In genomic region chr7:25686680-25687531, GRCm38 (mm10) we compare ENCODE assay signal across 8 mouse cellular contexts. TPM values are rescaled to one million over a fixed set of nuclear protein-coding genes. Genes with fewer than 3 reads are reported as not detected.
DNase-seq lines count a peak whose midpoint lies in the region; ATAC-seq lines count a peak whose summit lies in the region.

Tgfb1 (plus strand) TSS chr7:25687002.

- peaks cover 25% of the 10 kb centered on the region for H3K27me3 ChIP-seq in embryonic facial prominence, embryonic 15.5 days
- H3K27me3 ChIP-seq in heart, embryonic 13.5 days (replicated peaks), result peaks cover 29% of the 10 kb centered on the region
- H3K27me3 ChIP-seq in kidney, embryonic 16.5 days (ENCODE audit: insufficient read depth, low read length), result peaks cover 21% of the 10 kb centered on the region

- H3K27ac ChIP-seq in embryonic facial prominence, embryonic 15.5 days (replicated peaks), result peak within 1 kb of the TSS; percentile 87
- peak within 1 kb of the TSS; percentile 87 for H3K27ac ChIP-seq in heart, embryonic 13.5 days (replicated peaks)
- H3K27ac ChIP-seq in kidney, embryonic 16.5 days (ENCODE audit: low read length), result peak within 1 kb of the TSS; percentile 83

- ATAC-seq in embryonic facial prominence, embryonic 15.5 days (ENCODE audit: insufficient number of reproducible peaks, low FRiP score, low TSS enrichment, low read depth), result peak; percentile 40
- ATAC-seq in heart, embryonic 13.5 days (ENCODE audit: extremely low read depth, insufficient number of reproducible peaks, low FRiP score, low TSS enrichment), result peak; percentile 39
- ATAC-seq in kidney, embryonic 16.5 days (ENCODE audit: low FRiP score, low TSS enrichment), result peak; percentile 52

- peak within 1 kb of the TSS; percentile 53 for H3K9ac ChIP-seq in embryonic facial prominence, embryonic 15.5 days
- peak within 1 kb of the TSS; percentile 88 for H3K9ac ChIP-seq in heart, embryonic 13.5 days
- peak within 1 kb of the TSS; percentile 82 for H3K9ac ChIP-seq in kidney, embryonic 16.5 days (replicated peaks; ENCODE audit: low read length)

- WGBS in embryonic facial prominence, embryonic 15.5 days, result under 1% methylated on average over 57 of the region's 69 CpGs
- WGBS in heart, embryonic 13.5 days, result 1% methylated on average over 54 of the region's 69 CpGs
- WGBS in kidney, embryonic 16.5 days, result under 1% methylated on average over 54 of the region's 69 CpGs

- H3K36me3 ChIP-seq in embryonic facial prominence, embryonic 15.5 days, result no peaks in the 10 kb centered on the region
- H3K36me3 ChIP-seq in heart, embryonic 13.5 days, result peaks cover 15% of the 10 kb centered on the region
- no peaks in the 10 kb centered on the region for H3K36me3 ChIP-seq in kidney, embryonic 16.5 days (ENCODE audit: insufficient read depth, low read length)

- peaks cover 44% of the 10 kb centered on the region for H3K4me1 ChIP-seq in embryonic facial prominence, embryonic 15.5 days
- H3K4me1 ChIP-seq in heart, embryonic 13.5 days, result peaks cover 45% of the 10 kb centered on the region
- peaks cover 37% of the 10 kb centered on the region for H3K4me1 ChIP-seq in kidney, embryonic 16.5 days (ENCODE audit: insufficient read depth, low read length)

- peak within 1 kb of the TSS; percentile 94 for H3K4me2 ChIP-seq in embryonic facial prominence, embryonic 15.5 days (replicated peaks)
- H3K4me2 ChIP-seq in heart, embryonic 13.5 days, result peak within 1 kb of the TSS; percentile 88
- peak within 1 kb of the TSS; percentile 93 for H3K4me2 ChIP-seq in kidney, embryonic 16.5 days (replicated peaks; ENCODE audit: low read depth, low read length)

- DNase-seq in 3134 (ENCODE audit: extremely low read depth, insufficient read length, low spot score), result peak; percentile 86
- peak; percentile 85 for DNase-seq in T-cell, adult 2 months (ENCODE audit: low spot score)
- DNase-seq in lung, postnatal 36 days, result peak; percentile 88
- DNase-seq in ovary, postnatal 36 days (ENCODE audit: low spot score), result peak; percentile 78
- DNase-seq in urinary bladder, postnatal 25 days (ENCODE audit: low spot score), result peak; percentile 79

- H3K4me3 ChIP-seq in embryonic facial prominence, embryonic 15.5 days (replicated peaks), result peak within 1 kb of the TSS; percentile 67
- H3K4me3 ChIP-seq in heart, embryonic 13.5 days, result peak within 1 kb of the TSS; percentile 67
- peak within 1 kb of the TSS; percentile 70 for H3K4me3 ChIP-seq in kidney, embryonic 16.5 days (ENCODE audit: low read length)

- no peaks in the 10 kb centered on the region for H3K9me3 ChIP-seq in embryonic facial prominence, embryonic 15.5 days (replicated peaks)
- H3K9me3 ChIP-seq in heart, embryonic 13.5 days, result no peaks in the 10 kb centered on the region
- H3K9me3 ChIP-seq in kidney, embryonic 16.5 days (ENCODE audit: low read length), result no peaks in the 10 kb centered on the region

RNA-seq across cellular contexts. Expression of gene Tgfb1, which starts in this region (rescaled TPM):
- polyA plus RNA-seq in embryonic facial prominence, embryonic 15.5 days (2015; fragmentation: Nextera tagmentation; extraction: Ambion mirVana), result 4.3 and 4.8 TPM in 2 replicates
- polyA plus RNA-seq in heart, embryonic 13.5 days (2015; fragmentation: Nextera tagmentation; extraction: Ambion mirVana), result 4.3 TPM in 2 replicates
- 2.9 and 3.7 TPM in 2 replicates for polyA plus RNA-seq in kidney, embryonic 16.5 days (2015; fragmentation: Nextera tagmentation; extraction: Ambion mirVana)

Comparison
In these comparisons a context has a peak if more than half of its experiments do, and no peak if none do; other contexts are left out.
1. Peak in every context shown above with its lines: DNase-seq, ATAC-seq, H3K4me3 ChIP-seq and H3K27ac ChIP-seq.